Mouse (Mus musculus): ENCODE data around the gene 2510039O18Rik. TPM values are rescaled to one million over a fixed set of nuclear protein-coding genes. Genes with fewer than 3 reads are reported as not detected.

Gene 2510039O18Rik
- polyA plus RNA-seq, 1 experiment from 2014 or later: 26.3 TPM

DNA sequence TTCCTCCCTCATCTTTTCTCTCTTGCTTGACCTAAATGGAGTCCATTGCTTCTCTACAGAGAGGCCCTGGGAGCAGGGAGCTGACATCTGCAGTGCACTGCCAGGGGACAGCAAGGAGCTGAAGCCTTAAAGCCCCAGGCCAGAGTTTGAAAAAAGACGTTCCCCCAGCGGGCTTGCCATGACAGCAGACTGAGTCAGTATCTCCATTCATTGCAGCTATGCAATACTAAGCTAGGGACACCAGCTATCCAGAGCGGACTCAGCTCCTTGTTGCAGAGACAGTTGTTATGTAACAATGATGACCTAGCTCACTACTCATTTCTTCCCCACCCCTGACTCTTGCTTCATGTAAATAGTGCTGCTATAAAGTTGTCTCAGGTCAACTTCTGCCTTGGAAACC, 54.6 kb downstream of the 2510039O18Rik start:
- no peak for TF ChIP-seq CTCF (IDR thresholded peaks at IDR 0.05; ENCODE audit: low read depth)
- no peak overlapping the region for H3K4me3 ChIP-seq (ENCODE audit: low read depth, low read length)
- WGBS: 73% methylated on average over 3 of the region's 3 CpGs
- no peak overlapping the region for H3K9ac ChIP-seq (ENCODE audit: low read depth, low read length)
- H3K4me1 ChIP-seq (replicated peaks; ENCODE audit: control insufficient read depth, insufficient read depth, low read length): no peaks in the 10 kb centered on the region
- H3K27me3 ChIP-seq (replicated peaks; ENCODE audit: control insufficient read depth, insufficient read depth, low read length): no peaks in the 10 kb centered on the region
- H3K36me3 ChIP-seq (ENCODE audit: control insufficient read depth, insufficient read depth): no peaks in the 10 kb centered on the region
- no peak overlapping the region for H3K27ac ChIP-seq (ENCODE audit: low read depth, low read length)
- no peak overlapping the region for H3K4me2 ChIP-seq (replicated peaks; ENCODE audit: low read depth)
- ATAC-seq: no peak
- no peaks in the 10 kb centered on the region for H3K9me3 ChIP-seq (ENCODE audit: control insufficient read depth)

Other genes with a start within 250 kb of the 2510039O18Rik start
- not detected in 2 replicates for gene Zfp534, start 238.3 kb upstream of the 2510039O18Rik start, polyA plus RNA-seq (2015; fragmentation: Nextera tagmentation; extraction: Ambion mirVana)
- 16.2 and 17.9 TPM in 2 replicates for gene Zfp984, start 131.1 kb upstream of the 2510039O18Rik start, polyA plus RNA-seq (2015; fragmentation: Nextera tagmentation; extraction: Ambion mirVana)
- gene Zfp933, start 92.5 kb upstream of the 2510039O18Rik start, polyA plus RNA-seq (2015; fragmentation: Nextera tagmentation; extraction: Ambion mirVana): 3.4 and 3.6 TPM in 2 replicates
- gene Miip, start 72.1 kb upstream of the 2510039O18Rik start, polyA plus RNA-seq (2015; fragmentation: Nextera tagmentation; extraction: Ambion mirVana): 10.0 and 13.3 TPM in 2 replicates
- gene Fv1, start 71.9 kb upstream of the 2510039O18Rik start, polyA plus RNA-seq (2015; fragmentation: Nextera tagmentation; extraction: Ambion mirVana): 1.3 and 1.8 TPM in 2 replicates
- gene Mfn2, start 36.2 kb upstream of the 2510039O18Rik start, polyA plus RNA-seq (2015; fragmentation: Nextera tagmentation; extraction: Ambion mirVana): 44.2 and 46.9 TPM in 2 replicates
- 28.0 and 28.8 TPM in 2 replicates for gene Plod1, start 4.1 kb upstream of the 2510039O18Rik start, polyA plus RNA-seq (2015; fragmentation: Nextera tagmentation; extraction: Ambion mirVana)
- not detected in 2 replicates for gene Nppb, start 44.9 kb downstream of the 2510039O18Rik start, polyA plus RNA-seq (2015; fragmentation: Nextera tagmentation; extraction: Ambion mirVana)
- gene Nppa, start 59.8 kb downstream of the 2510039O18Rik start, polyA plus RNA-seq (2015; fragmentation: Nextera tagmentation; extraction: Ambion mirVana): 1.4 TPM in 2 replicates
- gene Clcn6, start 97.9 kb downstream of the 2510039O18Rik start, polyA plus RNA-seq (2015; fragmentation: Nextera tagmentation; extraction: Ambion mirVana): 2.5 and 3.1 TPM in 2 replicates
- gene Mthfr, start 98.2 kb downstream of the 2510039O18Rik start, polyA plus RNA-seq (2015; fragmentation: Nextera tagmentation; extraction: Ambion mirVana): 11.7 and 12.6 TPM in 2 replicates
- 27.7 and 31.3 TPM in 2 replicates for gene Agtrap, start 147.1 kb downstream of the 2510039O18Rik start, polyA plus RNA-seq (2015; fragmentation: Nextera tagmentation; extraction: Ambion mirVana)
- gene Mad2l2, start 189.5 kb downstream of the 2510039O18Rik start, polyA plus RNA-seq (2015; fragmentation: Nextera tagmentation; extraction: Ambion mirVana): 22.6 and 24.9 TPM in 2 replicates
- gene Draxin, start 189.8 kb downstream of the 2510039O18Rik start, polyA plus RNA-seq (2015; fragmentation: Nextera tagmentation; extraction: Ambion mirVana): 0.03 and 0.05 TPM in 2 replicates
- 55.4 and 60.6 TPM in 2 replicates for gene Fbxo6, start 211.2 kb downstream of the 2510039O18Rik start, polyA plus RNA-seq (2015; fragmentation: Nextera tagmentation; extraction: Ambion mirVana)
- gene Fbxo44, start 219.6 kb downstream of the 2510039O18Rik start, polyA plus RNA-seq (2015; fragmentation: Nextera tagmentation; extraction: Ambion mirVana): 7.7 and 9.3 TPM in 2 replicates
- 0.44 and 0.76 TPM in 2 replicates for gene Fbxo2, start 219.7 kb downstream of the 2510039O18Rik start, polyA plus RNA-seq (2015; fragmentation: Nextera tagmentation; extraction: Ambion mirVana)

Data from intestine, postnatal 0 days (tissue).